Mouse (Mus musculus) brain, adult 10 weeks (tissue): ENCODE results near the gene Tbc1d4. TPM values are rescaled to one million over a fixed set of nuclear protein-coding genes. Genes with fewer than 3 reads are reported as not detected.

Experiments
- polyA plus RNA-seq: library from polyadenylated mRNA; stranded (reverse); fragments of 350-450 nt; fragmentation: Illumina TruSeq; extraction: RNeasy Lipid Tissue Mini Kit (QIAGEN cat#74804); gene quantifications from one replicate; pipeline ENCODE4 v1.2.3, GENCODE M21; 2015; ENCODE audit warnings: low read depth, low replicate concordance

Tbc1d4 gene
- 9.5 TPM for polyA plus RNA-seq

DNA sequence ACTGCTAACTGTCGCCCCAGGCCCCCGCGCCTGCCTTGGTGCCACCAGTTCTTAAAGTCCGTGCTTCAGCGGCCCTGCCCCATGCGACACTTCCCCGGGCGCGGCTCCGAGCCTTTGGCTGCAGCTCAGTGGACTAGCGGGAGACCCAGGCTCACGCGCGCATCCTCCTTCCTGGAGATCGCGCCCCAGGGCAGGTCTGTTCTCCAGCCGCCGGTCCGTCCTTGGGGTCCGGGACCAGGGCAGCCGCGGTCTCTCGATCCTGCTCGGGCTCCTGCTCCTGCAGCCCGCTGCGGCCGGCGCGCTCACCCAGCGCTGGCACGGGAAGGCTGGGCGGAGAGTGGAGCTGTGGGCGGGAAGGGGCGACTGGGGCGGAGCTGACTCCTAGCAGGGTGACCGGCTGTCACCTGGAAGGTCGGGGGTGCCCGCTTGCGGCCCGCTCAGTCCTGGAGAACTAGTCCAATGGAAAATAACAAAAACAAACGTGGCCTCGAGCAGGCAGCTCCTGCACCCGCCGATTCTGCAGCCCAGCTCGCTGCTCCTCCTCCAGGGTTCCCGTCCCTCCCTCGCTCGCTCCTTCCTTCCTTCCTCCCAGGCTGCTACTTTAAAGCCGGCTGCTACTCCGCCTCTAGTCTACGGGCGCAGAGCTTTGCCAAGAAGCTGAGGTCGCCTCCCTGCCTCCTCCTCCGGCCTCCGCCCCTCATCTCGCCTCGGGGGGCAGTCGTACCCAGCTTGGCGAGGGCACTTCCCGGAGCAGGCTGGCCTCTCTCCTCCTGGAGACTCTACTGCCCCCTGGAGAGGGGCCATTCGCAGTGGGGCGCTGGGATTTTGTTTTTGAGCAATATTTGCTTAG is at the start of gene Tbc1d4:
TSS of gene Tbc1d4 (minus strand) at position 673 of the 850 bp plus-strand sequence.

GRCm38 (mm10) chr14:101653581-101654525 is 44.9 kb upstream of the Tbc1d4 start, which contains the start of gene Uchl3:
Gene Uchl3, plus strand, starts transcription at chr14:101653967.

DNA sequence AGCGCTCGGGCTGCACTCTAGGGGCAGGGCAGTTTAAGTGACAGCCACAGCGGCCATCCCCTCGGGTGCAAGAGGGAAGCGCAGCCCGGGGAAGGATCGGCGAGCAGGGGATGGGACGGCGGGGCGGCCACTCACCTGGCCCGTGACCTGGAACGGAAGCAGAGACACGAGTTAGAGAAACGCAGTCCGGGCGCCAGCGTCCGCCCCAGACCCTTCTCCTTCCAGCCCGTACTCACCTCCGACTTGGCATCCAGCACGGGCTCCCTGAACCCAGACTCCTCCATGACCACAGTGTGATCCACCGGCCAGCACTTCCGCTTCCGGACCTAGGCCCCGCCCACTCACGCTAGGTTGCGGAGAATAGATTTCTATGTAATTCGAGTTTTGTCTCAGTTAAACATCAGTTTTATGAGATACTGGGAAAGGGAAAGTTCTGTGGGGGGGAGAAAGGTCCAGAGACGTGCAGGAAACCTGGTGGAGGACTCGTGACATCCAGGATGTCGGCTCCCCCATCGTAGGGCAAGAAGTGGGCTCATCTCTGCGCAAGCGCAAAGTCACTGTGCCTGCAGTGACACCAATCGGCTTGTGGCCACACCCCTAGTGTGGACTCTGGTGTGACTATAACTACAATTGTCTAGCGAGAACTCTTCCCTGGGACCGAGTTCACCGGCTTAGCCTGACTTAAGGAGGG is 31.3 kb upstream of the Tbc1d4 start, which contains the start of gene Commd6:
TSS of gene Commd6 (minus strand) at position 534 of the 691 bp plus-strand sequence.

Other genes with a start within 250 kb of the Tbc1d4 start
- gene Commd6, start 31.5 kb upstream of the Tbc1d4 start, polyA plus RNA-seq: 94.8 TPM
- gene Uchl3, start 44.8 kb upstream of the Tbc1d4 start, polyA plus RNA-seq: 78.6 TPM
- gene Gm9922, start 120.6 kb upstream of the Tbc1d4 start, polyA plus RNA-seq: not detected
- gene Lmo7, start 120.8 kb upstream of the Tbc1d4 start, polyA plus RNA-seq: 35.9 TPM